Mouse (Mus musculus) midbrain, embryonic 15.5 days (tissue): ENCODE measurements around the gene Ahcyl1. TPM values are rescaled to one million over a fixed set of nuclear protein-coding genes. Genes with fewer than 3 reads are reported as not detected.

ENCODE experiments used
- ATAC-seq: fragments of 200-750 bp; cut with Nextera tagmentation; replicated peaks from 2 replicates; pipeline ENCODE4 v1.8.0; 2017; ENCODE audit warnings: moderate TSS enrichment
- H3K27ac ChIP-seq: fragments of 300-500 bp; sonication (generic); 2 replicates; pipeline ENCODE4 v1.5.1; 2015; ENCODE audit warnings: mild to moderate bottlenecking, inconsistent platforms
- H3K27me3 ChIP-seq: fragments of 300-500 bp; sonication (generic); replicated peaks from 2 replicates; pipeline ENCODE4 v1.6.1; 2015; ENCODE audit warnings: inconsistent platforms
- H3K36me3 ChIP-seq: fragments of 300-500 bp; sonication (generic); replicated peaks from 2 replicates; pipeline ENCODE4 v1.6.1; 2015; ENCODE audit warnings: inconsistent platforms
- H3K4me1 ChIP-seq: fragments of 300-500 bp; sonication (generic); 2 replicates; pipeline ENCODE4 v1.6.1; 2015; ENCODE audit warnings: inconsistent platforms
- H3K4me2 ChIP-seq: fragments of 300-500 bp; sonication (generic); 2 replicates; pipeline ENCODE4 v1.6.1; 2015; ENCODE audit warnings: inconsistent platforms, mild to moderate bottlenecking, moderate library complexity
- H3K4me3 ChIP-seq: fragments of 300-500 bp; sonication (generic); 2 replicates; pipeline ENCODE4 v1.5.1; 2015; ENCODE audit warnings: mild to moderate bottlenecking, inconsistent platforms
- H3K9ac ChIP-seq: fragments of 300-500 bp; sonication (generic); 2 replicates; pipeline ENCODE4 v1.6.1; 2015; ENCODE audit warnings: mild to moderate bottlenecking, inconsistent platforms
- H3K9me3 ChIP-seq: fragments of 300-500 bp; sonication (generic); 2 replicates; pipeline ENCODE4 v1.6.1; 2016; ENCODE audit warnings: inconsistent platforms
- WGBS: fragments of 180-500 bp; shearing (Covaris S2); methylation state at CpG from one replicate; pipeline ENCODE4 v1.1.7; 2015; ENCODE audit warnings: mixed read lengths; 5-methylcytosine and 5-hydroxymethylcytosine counted together
- polyA plus RNA-seq: library from polyadenylated mRNA; unstranded; fragments of >200 nt; fragmentation: Nextera tagmentation; extraction: Ambion mirVana; gene quantifications from 2 replicates; pipeline ENCODE4 v1.2.1, GENCODE M21; 2015

The Ahcyl1 gene
- polyA plus RNA-seq, 1 experiment from 2014 or later, result 115 TPM

DNA sequence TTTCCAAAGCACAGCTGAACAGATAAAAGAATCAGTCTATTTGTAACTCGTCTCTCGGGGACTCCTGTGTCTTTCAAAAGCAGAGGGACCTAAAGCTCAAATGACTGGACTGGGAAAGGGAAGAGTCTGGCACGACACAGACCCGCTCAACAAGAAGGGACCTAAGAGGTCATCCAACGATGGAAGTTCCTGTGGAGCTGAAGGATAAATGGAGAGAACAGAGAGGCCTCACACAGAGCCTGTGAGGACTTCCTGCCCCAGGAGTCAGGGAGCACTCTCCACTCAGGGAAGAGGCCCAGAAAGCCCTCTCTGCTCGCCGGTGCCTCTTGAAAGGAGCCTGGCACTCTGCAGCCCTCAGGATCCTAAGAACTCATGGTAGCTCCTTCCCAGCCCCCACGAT is 60.5 kb downstream of the Ahcyl1 start:
- Histone ChIP-seq H3K4me2 (no peak overlapping the region), H3K9ac (no peak overlapping the region), H3K4me3 (no peak overlapping the region), H3K27ac (no peak overlapping the region), H3K4me1 (peaks cover 5% of the 10 kb centered on the region; the same call in 1 of the 2 replicates), H3K9me3 (no peaks in the 10 kb centered on the region), H3K36me3 (no peaks in the 10 kb centered on the region), H3K27me3 (no peaks in the 10 kb centered on the region)
- no peak for ATAC-seq
- WGBS, result 62% methylated on average over 8 of the region's 8 CpGs

DNA sequence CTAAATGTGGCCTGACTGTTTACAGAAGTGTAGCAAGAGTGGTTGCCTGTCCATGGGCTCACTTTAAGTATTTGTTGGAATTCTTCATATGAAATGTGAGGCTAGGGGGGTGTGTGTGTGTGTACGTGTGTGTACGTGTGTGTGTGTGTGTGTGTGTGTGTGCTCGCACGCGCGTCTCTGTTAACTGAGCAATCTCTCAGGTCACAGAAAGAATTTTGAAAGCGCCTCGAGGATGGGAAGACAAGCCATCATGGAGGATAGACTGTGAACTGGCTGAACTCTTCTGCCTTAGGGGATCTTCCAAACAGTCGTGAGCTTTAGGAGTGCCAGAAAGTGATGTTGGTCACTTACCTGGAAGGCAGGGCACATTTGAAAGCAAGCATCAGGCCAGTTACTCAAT is 62.5 kb downstream of the Ahcyl1 start:
- WGBS, result 95% methylated on average over 9 of the region's 9 CpGs
- H3K4me3 ChIP-seq, result no peak overlapping the region

DNA sequence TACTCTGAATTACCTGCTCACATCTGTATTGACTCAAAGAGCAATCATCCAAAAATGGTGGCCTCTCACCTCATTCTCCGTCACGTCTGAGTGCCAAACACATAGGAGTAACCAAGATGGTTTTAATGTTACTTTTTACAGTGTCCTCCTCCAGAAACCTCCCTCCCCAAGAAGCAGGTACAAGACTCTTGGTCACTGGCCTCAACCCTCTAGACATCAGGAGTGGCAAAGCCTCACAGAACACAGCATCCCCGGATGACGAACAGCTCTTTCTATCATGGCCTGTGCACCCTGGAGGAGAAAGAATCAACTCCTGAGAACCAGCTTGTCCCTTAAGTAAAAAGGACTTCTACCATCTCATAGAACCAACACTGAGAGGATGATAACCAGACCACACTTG is 63.6 kb downstream of the Ahcyl1 start:
- Histone ChIP-seq H3K4me1 (peaks cover 24% of the 10 kb centered on the region), H3K27me3 (no peaks in the 10 kb centered on the region), H3K9me3 (no peaks in the 10 kb centered on the region), H3K36me3 (no peaks in the 10 kb centered on the region), H3K9ac (no peak overlapping the region), H3K27ac (no peak overlapping the region), H3K4me2 (no peak overlapping the region), H3K4me3 (no peak overlapping the region)
- ATAC-seq, result no peak
- WGBS, result 85% methylated on average over 4 of the region's 4 CpGs

More for the DNA sequence above, 62.5 kb downstream of the Ahcyl1 start:
- no peak overlapping the region for H3K27ac ChIP-seq
- no peaks in the 10 kb centered on the region for H3K27me3 ChIP-seq
- ATAC-seq, result no peak
- H3K4me2 ChIP-seq, result no peak overlapping the region
- no peak overlapping the region for H3K9ac ChIP-seq
- H3K9me3 ChIP-seq, result no peaks in the 10 kb centered on the region
- peaks cover 20% of the 10 kb centered on the region for H3K4me1 ChIP-seq
- H3K36me3 ChIP-seq, result no peaks in the 10 kb centered on the region

DNA sequence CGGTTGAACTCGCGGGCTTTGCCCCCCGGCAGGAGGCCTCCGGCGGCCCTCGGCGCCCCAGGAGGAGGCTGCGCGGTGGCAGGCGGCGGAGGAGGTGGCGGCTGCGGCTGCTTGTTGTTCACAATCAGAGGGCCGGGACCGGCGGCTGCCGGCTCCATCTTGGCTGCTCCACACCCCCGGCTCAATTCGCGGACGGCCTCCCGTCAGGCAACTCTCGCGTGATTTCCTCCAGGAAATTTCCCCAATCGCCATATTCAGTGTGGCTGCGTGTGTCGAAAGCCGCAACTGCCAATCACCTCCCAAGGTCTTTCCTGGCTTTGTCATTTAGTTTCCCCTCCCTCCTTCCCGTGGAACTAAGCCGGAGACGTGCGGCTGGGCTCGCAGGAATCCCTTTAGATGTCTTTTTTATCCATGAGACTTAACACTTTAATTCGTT is 64.8 kb downstream of the Ahcyl1 start, which contains the start of gene Strip1:
TSS of gene Strip1 (minus strand) at position 172 of the 436 bp plus-strand sequence.
- ATAC-seq, result peak; percentile 97
- peak within 1 kb of the TSS; percentile 99 for H3K27ac ChIP-seq
- peak within 1 kb of the TSS; percentile 98 for H3K4me3 ChIP-seq
- under 1% methylated on average over 34 of the region's 35 CpGs for WGBS
- no peaks in the 10 kb centered on the region for H3K9me3 ChIP-seq
- H3K4me2 ChIP-seq, result peak within 1 kb of the TSS; percentile 64
- no peaks in the 10 kb centered on the region for H3K27me3 ChIP-seq
- H3K4me1 ChIP-seq, result peaks cover 24% of the 10 kb centered on the region
- peaks cover 11% of the 10 kb centered on the region; the same call in 1 of the 2 replicates for H3K36me3 ChIP-seq
- peak within 1 kb of the TSS; percentile 100 for H3K9ac ChIP-seq

DNA sequence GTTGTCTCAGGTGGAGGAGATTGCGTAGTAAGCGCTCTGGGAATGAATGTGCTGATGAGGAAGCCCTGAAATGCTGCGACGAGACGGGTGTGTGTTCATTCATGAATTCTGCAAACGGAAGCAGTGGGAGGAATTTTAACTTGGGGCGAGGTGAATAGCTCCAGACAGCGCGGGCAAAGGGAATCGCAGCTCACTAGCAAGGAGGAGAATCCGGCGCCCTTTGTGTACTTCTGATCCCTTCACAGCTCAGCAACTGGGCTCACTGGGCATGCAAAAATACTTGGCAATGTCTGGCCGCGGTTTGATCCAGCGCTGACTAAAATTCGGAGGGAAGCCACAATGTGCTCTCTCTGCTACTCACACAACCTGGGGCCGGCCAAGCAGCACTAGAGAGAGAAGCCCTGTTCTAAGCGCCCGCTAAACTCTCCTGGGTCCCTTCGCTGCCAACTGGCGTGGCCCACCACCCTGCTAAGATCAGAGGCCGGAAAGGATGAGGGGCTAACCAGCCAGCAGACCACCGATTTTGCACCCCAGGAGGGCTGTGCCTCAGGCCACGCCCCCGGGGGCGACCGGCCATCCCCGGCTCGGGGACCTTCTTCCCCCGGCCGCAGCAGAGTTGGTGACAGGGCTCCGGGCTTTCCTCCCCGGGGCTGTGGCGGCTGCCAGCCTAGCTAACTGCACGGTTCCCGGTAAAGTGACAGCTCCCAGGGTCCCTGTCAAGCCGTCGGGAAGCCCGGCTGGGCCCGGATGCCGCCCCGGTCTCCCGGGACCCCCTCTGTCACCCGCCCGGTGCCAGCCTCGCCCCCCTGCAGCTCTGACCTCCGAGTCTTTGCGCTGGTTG is 65.5 kb downstream of the Ahcyl1 start, which contains the start of gene Gm10961:
TSS of gene Gm10961 (plus strand) at position 641 of the 841 bp plus-strand sequence.
- peak within 1 kb of the TSS; percentile 64 for H3K4me2 ChIP-seq
- no peaks in the 10 kb centered on the region for H3K9me3 ChIP-seq
- H3K27ac ChIP-seq, result peak within 1 kb of the TSS; percentile 99
- peak within 1 kb of the TSS; percentile 100 for H3K9ac ChIP-seq
- peak; percentile 81 for ATAC-seq
- peak within 1 kb of the TSS; percentile 98 for H3K4me3 ChIP-seq
- WGBS, result under 1% methylated on average over 44 of the region's 48 CpGs
- peaks cover 18% of the 10 kb centered on the region; the same call in 1 of the 2 replicates for H3K36me3 ChIP-seq
- no peaks in the 10 kb centered on the region for H3K27me3 ChIP-seq
- H3K4me1 ChIP-seq, result peaks cover 24% of the 10 kb centered on the region

DNA sequence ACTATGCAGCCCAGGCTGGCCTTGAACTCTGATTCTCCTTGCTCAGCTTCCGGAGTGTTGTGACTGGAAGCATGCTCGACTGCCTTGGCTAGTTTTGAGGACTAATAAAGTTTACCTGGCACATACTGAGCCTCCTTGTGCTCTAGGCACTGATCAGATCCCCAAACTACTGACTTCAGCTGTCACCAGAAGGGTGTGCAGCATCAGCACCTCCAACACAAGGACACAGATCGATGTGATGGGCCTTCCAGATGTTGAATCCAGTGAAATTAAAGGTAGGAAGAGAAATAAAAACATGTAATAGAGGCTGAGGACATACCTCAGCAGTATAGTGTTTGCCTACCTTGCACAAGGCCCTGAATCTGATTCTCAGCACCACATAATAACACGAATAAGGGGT is 66.9 kb downstream of the Ahcyl1 start:
- no peaks in the 10 kb centered on the region for H3K9me3 ChIP-seq

DNA sequence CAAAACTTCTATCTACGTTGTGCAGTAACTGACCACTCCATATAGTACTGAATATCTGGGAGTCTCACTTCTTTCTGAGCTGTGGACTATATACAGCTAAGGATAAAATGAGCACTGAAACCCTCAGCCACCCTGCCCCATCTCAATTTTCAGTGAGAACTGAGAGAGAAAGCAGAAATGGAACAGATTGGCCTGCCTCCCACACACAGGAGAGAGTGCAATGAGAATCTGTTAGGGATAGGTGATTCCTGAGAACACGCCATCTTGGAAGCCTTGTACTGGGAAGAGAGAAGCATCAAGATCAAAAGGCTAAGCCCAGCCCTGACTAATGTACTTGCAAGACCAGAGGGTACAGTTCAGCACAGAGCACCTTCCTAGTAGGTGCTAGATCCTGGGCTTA is 67.8 kb downstream of the Ahcyl1 start:
- WGBS, result 97% methylated on average over 2 of the region's 2 CpGs
- Histone ChIP-seq H3K9me3 (no peaks in the 10 kb centered on the region), H3K4me1 (peaks cover 24% of the 10 kb centered on the region), H3K4me3 (no peak overlapping the region), H3K9ac (no peak overlapping the region), H3K4me2 (no peak overlapping the region), H3K27me3 (no peaks in the 10 kb centered on the region), H3K27ac (no peak overlapping the region), H3K36me3 (peaks cover 40% of the 10 kb centered on the region)
- no peak for ATAC-seq

More for the DNA sequence above, 66.9 kb downstream of the Ahcyl1 start:
- Histone ChIP-seq H3K4me3 (no peak overlapping the region), H3K36me3 (peaks cover 32% of the 10 kb centered on the region), H3K27ac (no peak overlapping the region), H3K9ac (no peak overlapping the region), H3K4me2 (peak overlapping the region; percentile 64; the same call in 1 of the 2 replicates), H3K4me1 (peaks cover 24% of the 10 kb centered on the region), H3K27me3 (no peaks in the 10 kb centered on the region)
- no peak for ATAC-seq
- 90% methylated on average over 4 of the region's 4 CpGs for WGBS

DNA sequence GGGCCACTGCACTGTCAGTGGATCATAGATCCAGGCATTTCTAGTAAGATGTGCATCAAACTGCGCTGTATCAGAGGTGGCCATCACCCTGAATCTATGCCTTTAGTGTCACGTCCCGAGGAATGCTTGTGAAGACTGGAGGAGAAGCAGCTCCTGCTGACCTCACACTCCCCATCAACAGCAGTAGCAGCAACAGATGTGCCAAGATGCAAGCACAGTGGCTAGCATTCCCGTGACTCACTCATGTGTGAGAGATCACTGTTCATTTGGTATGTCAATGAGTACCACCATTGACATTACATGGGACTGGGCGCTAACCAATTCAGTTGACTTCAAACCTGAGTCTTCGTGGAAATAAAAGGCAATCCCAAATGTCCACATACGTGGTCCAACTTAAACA is 68.7 kb downstream of the Ahcyl1 start:
- H3K9me3 ChIP-seq, result no peaks in the 10 kb centered on the region
- no peak for ATAC-seq
- peaks cover 24% of the 10 kb centered on the region for H3K4me1 ChIP-seq
- no peak overlapping the region for H3K9ac ChIP-seq
- H3K4me3 ChIP-seq, result no peak overlapping the region
- no peaks in the 10 kb centered on the region for H3K27me3 ChIP-seq
- H3K36me3 ChIP-seq, result peaks cover 48% of the 10 kb centered on the region
- WGBS, result 88% methylated on average over 7 of the region's 7 CpGs
- no peak overlapping the region for H3K27ac ChIP-seq
- H3K4me2 ChIP-seq, result no peak overlapping the region

DNA sequence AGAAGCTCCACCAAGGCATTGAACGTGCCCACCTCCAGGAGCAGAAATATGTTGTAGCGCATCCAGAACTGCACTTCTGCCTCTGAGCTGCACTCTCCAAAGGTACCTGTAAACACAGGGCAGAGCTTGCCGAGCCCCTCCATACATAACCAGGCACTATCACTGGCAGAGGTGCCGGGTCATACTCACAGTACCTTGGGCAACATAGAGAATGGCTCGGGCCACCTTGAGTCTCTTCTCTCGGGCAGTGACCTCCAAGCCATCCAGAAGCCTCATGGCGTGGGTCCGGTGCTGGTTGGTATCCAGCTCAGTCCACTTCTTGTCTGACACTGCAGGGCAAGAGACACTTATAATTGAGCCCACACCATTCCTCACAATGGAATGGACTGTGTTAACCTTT is 69.6 kb downstream of the Ahcyl1 start:
- Histone ChIP-seq H3K4me3 (no peak overlapping the region), H3K4me2 (no peak overlapping the region), H3K27me3 (no peaks in the 10 kb centered on the region), H3K36me3 (peaks cover 56% of the 10 kb centered on the region), H3K27ac (no peak overlapping the region), H3K9ac (no peak overlapping the region), H3K9me3 (no peaks in the 10 kb centered on the region), H3K4me1 (peaks cover 19% of the 10 kb centered on the region)
- WGBS, result 95% methylated on average over 8 of the region's 8 CpGs
- ATAC-seq, result no peak

DNA sequence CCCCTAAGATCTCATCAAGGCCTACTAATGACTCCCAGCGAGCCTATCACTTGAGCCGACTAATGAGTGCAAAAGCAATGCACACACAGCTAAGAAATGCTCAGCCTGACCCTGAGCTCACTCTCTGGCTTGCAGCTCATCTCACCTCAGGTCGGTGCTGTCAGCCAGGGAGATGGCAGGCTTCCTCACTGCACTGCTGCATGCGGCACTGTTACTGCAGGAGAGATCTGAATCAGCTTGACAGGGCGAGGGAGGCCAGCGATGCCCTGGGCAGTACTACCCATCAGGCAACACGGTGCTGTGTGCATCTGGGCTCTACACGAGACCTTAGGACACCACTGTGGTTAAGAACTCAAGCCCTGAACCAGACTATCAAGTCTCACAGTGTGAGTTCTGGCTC is 70.8 kb downstream of the Ahcyl1 start:
- H3K27me3 ChIP-seq, result no peaks in the 10 kb centered on the region
- ATAC-seq, result no peak
- WGBS, result 87% methylated on average over 8 of the region's 8 CpGs
- H3K4me1 ChIP-seq, result peaks cover 19% of the 10 kb centered on the region
- H3K27ac ChIP-seq, result no peak overlapping the region
- no peak overlapping the region for H3K9ac ChIP-seq
- H3K4me3 ChIP-seq, result no peak overlapping the region
- no peaks in the 10 kb centered on the region for H3K9me3 ChIP-seq
- H3K4me2 ChIP-seq, result no peak overlapping the region
- peaks cover 69% of the 10 kb centered on the region for H3K36me3 ChIP-seq

DNA sequence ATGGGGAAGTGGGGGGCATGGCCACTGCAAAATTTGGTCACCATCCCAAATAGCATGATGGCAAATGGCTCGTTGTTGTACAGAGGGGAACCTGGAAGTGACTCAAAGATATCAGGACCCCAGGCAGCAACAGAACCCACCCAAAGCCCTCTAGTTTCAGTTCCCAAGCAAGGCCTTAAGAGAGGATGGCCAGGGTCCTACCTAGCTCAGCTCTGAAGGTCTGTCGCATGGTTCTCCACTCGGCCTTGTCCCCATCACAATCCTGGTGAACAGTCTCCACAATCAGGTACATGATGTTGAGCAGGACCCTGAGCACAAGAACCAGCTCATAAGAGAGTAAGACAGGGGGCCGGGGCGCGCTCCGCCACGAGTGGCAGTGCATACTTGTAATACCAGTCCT is 71.9 kb downstream of the Ahcyl1 start:
- Histone ChIP-seq H3K36me3 (peaks cover 77% of the 10 kb centered on the region), H3K4me1 (peaks cover 8% of the 10 kb centered on the region), H3K27ac (no peak overlapping the region), H3K4me3 (no peak overlapping the region), H3K9ac (no peak overlapping the region), H3K9me3 (no peaks in the 10 kb centered on the region), H3K4me2 (no peak overlapping the region), H3K27me3 (no peaks in the 10 kb centered on the region)
- 95% methylated on average over 8 of the region's 8 CpGs for WGBS
- no peak for ATAC-seq

DNA sequence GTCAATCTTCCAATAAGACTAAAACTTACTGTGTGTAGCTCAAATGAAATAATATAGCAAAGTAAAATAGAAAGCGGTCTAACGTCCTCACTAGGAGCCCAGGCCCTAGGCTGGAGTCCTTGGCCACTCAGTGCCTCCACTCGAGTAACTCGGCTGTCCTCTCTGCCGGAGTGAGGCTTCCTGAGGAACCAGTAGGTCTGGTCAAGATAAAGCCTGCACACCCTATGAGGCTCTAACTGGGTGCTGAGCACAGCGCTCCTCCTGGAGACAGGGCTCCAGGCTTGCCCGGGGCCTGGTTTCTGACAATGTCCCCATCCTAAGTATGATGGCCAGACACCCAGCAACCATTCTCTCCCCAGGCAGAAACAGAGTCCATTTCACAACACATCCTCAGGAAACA is 73.8 kb downstream of the Ahcyl1 start:
- Histone ChIP-seq H3K36me3 (peaks cover 92% of the 10 kb centered on the region), H3K4me2 (no peak overlapping the region), H3K27me3 (no peaks in the 10 kb centered on the region), H3K4me3 (no peak overlapping the region), H3K27ac (no peak overlapping the region), H3K9ac (no peak overlapping the region), H3K9me3 (no peaks in the 10 kb centered on the region), H3K4me1 (no peaks in the 10 kb centered on the region)
- WGBS, result 96% methylated on average over 7 of the region's 7 CpGs
- ATAC-seq, result no peak
